Mouse (Mus musculus) urinary bladder, adult 18-20 months (tissue): Measurements from ENCODE around the gene Gm49358.

ENCODE experiments used
- DNase-seq, 2 experiments: peaks; one replicate each; pipeline ENCODE4 v3.0.0; 2022; ENCODE audit warnings: low spot score in 2 of 2, mixed read lengths in 2 of 2

Gm49358 gene

DNA sequence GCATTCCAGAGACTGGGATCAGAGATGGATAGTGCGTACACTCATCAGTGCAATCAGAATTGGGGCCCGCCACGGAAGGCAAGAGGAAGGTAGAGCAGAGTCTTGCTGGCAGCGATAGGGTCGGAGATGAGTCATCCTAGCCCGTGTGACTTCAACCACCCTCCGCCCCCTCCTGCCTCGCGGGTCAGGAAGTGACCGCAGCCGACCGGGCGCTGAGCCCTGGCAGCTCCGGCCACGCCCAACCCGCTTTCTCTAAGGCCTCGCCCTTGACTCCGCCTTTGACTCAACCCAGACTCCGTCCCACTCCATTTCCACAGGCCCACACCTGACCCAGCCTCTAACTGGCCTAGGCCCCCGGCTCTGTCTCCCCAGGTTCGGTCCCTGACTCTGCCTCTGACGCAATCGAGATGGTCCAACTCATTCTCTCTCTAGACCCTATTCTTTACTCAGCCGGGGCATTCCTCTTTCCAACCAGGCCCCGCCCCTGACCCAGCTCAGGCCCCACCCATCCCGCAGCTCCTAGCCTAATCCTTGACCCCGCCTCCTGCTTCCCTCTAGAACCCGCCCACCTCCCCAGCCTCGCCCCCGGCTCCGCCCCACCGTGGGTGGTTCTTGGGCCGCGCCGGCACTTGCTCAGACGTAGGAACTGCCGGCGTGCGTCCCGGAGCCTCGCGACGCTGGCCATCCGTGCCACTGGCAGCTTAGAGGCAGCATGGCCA, 14.8 kb downstream of the Gm49358 start, which contains the start of gene Nt5dc3:
Gene Nt5dc3, plus strand, starts transcription at position 608 of the 719 bp plus-strand sequence.
- DNase-seq: peak; percentile 96

- DNase-seq: peak in 1 of 2 experiments; percentile 43
These were observed 15.5 kb downstream of the Gm49358 start for GRCm38 (mm10) chr10:86779117-86779755.

DNA sequence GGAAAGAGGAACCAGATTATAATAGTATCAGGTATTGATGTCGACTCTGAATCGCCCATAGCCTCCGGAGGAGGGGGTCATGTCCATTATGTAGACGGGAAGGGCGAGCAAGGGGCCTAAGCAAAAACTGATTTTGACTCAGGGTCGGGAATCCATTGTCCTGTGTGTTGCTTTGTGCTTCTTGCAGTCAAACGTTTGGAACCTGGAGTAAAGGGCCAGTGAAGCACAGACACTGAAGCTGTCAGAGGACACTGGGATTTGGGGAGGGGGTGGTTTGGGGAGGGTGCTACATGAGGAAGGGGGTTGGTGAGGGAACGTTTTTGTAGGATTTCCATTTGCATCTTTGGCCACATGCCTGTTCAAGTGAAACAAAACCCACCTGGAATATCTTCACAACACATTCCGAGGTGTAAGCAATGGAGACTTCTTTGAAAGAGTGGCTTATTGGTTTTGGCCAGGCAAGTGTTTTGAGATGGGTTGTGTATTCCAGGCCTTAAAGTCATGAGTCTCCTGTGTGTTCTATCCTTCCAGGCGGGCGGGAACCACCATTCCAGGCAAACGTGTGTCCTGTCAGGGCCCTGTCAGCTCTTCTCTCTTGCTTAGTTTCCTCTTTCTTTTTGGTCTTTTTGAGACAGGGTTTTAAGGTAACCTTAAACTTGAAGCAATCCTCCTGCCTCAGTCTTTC, 16.2 kb downstream of the Gm49358 start:
- DNase-seq: no peak

DNA sequence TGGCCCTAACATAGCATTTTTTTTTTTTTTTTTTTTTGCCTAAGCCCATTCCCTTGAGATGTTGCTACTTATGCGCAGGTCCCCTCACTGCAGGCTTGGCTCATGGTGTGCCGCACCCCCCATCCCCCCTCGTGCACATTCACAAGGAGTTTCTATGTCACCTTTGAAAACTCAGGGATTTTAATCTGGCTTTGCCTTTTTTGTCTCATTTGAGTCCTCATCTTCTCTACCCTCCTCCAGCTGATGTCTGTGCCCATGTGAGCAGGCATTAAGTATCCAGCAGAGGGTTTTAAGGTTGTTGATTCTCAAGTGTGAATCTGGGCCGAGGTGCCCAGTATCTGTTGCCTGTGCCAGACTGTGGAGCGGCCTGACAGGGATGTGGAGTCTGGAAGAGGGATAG, 17.9 kb downstream of the Gm49358 start:
- DNase-seq: no peak

GRCm38 (mm10) chr10:86782656-86783055, 18.9 kb downstream of the Gm49358 start:
- no peak for DNase-seq

DNA sequence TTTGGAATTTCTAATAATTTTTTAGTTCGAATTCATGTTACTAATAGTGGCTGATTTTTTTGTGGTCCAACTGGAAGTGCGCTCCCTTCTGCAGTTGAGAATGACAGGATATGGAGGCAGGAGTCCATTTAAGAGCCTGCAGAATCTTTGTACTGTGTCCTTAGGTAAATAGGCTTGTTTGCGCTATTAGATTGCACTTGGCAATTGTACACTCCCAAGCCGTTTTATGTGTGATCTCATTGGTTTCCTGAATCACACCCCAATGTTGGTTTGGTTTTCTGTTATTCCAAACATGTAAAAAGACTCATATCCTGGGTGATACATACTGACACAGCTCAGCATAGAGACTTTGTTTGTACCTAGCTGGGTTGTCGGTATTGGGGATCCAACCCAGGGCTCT, 19.8 kb downstream of the Gm49358 start:
- no peak for DNase-seq

GRCm38 (mm10) chr10:86784126-86784675, 20.4 kb downstream of the Gm49358 start:
- no peak for DNase-seq

- no peak for DNase-seq
These were observed 21.6 kb downstream of the Gm49358 start for GRCm38 (mm10) chr10:86785396-86785795.

- DNase-seq: no peak
These were observed 22.3 kb downstream of the Gm49358 start for GRCm38 (mm10) chr10:86786083-86786482.

DNA sequence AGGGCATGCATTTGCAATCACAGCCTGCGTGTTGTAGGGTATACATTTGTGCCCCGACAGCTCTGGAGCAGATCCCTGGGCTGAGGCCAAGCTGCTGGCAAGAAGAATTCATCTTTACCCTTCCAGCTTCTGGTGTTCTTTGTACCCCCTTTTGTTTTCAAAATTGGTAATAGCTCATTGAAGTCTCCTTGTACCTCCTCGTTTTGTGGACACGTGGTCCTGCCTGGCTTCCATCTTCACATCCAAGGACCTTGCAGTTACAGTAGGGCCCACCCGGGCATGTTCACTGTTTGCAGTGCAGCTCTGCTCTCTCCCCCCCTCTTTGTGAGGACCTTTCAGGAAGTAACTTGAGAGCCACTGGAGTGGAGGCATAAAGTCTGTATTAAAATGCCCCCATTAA, 24.4 kb downstream of the Gm49358 start:
- no peak for DNase-seq

DNA sequence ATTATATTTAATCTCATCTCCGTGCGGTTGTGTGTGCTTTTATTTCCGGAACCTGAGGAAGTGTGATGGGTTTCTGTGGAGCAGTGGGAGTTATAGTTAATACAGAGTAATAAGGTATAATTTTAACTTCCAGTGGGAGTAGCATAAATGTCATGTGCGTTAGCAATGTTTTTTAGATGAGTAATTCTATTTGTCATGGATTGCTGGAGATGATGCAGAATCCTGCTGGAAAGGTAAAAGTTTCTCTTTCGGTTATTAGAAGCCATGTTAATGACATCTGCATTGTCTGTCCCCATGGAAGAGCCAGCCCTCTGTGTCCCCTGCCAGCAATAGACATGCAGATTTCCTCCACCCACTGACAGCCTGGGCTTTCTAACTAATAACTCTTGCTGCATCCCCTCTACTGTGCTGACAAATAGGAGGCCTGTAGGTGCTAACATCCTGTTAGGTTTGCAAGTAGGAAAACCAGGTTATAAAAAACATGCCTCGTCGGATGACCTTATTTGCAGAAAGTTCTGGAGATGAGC, 25.4 kb downstream of the Gm49358 start:
- no peak for DNase-seq

DNA sequence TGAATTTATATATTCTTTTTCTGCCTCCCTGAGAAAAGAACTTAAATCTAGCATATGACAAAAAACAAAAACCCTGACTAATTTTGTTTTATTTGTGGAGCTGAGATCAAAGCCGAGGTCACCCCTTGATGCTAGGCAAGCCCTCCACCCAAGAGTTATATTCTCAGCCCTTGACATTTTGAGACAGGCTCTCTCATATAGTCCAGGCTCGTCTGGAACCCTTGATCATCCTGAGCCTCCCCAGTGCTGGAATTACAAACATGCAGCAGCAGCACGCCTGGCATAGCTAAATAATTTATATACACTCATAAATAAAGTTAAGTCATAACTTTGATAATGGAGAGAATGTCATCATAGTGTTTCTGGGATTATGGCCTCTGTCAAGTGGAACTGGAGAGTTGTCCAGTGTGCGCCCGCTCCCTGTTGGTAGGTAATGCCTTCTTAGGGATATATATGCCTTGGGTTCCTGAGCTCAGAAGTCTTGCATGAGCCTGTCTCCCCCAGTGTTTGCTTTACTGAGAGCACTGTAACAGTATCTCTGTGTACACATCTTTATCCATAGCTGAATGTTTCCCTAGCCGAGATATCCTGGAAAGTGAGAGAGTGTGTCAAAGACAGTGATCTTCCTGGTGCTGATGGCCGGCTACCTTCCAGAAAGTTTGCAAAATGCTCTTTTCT, 27.9 kb downstream of the Gm49358 start:
- DNase-seq: no peak

DNA sequence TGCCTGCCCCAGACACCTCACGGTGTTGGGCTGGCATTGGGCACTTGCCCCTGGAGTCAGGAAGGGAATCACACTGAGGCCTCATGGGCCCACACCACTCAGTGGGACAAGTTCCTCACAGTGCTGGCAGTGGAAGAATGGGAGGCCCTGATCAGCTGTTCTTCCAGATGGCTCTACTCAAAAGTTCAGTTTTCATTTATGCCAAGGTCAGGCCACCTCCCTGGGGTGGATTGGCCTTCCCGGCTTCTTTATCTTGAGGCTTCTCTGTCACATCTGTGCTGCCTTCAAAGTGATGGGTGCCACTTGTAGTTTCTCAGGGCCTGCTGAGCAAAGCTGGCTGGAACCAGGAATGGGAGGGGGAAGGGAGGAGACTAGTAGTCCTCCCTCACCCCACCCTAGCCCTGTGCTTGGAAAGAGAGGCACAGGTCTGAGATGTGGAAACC, 29.8 kb downstream of the Gm49358 start:
- DNase-seq: no peak

GRCm38 (mm10) chr10:86794196-86794595, 30.4 kb downstream of the Gm49358 start:
- no peak for DNase-seq

DNA sequence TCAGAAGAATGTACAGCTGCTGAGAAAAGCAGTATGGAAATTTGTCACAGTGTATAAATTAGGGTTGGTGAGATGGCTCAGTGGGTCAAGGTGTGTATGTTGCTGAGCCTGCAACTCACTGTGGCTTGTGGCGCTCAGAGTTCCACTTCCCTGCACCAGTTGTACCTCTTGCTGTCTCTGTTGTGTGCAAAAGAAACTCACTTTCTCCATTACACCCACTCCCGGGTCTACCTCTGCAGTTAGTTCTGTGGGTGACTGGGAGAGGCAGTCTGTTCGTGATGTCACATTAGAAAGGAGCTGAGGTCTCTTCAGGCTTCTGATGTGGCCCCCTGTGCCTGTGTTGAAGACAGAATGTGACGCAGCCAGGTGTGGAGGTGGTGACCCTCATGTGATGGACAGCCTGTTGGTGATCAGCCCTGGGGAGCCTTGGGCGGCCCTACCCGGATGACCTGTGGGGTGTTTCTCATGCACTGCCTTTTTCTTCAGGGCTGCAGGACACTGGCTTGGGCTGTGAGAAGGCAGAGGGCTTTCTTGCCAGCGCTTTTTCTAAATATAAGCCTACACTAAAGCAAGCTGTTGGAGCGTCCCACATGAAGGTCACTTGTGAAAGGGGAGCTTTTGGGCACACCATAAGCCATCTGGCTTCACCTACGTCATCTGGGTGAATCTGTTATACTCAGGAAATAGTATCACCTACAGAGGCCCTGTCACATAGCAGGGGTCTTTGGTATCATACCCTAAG, 31.2 kb downstream of the Gm49358 start:
- DNase-seq: no peak

DNA sequence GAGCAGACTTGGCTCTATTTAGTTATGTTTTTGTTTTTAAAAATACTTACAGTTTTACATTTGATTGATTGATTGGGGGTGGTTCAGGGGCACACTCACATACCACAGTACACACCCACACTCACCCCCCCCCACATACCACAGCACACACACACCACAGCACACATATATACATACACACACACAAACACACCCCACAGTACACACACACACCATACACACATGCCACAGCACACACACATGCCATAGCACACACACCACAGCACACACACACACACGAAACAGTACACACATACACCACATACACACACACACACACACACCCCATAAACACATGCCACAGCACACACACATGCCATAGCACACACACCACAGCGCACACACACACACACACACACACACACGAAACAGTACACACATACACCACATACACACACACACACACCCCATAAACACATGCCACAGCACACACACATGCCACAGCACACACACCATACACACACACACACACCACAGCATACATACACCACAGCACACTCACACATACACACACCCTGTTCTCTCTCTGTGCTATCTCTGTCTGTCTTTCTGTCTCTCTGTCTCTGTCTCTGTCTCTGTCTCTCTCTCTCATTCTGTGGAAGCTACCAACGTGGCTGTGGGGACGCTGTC, 32.4 kb downstream of the Gm49358 start:
- DNase-seq: no peak

DNA sequence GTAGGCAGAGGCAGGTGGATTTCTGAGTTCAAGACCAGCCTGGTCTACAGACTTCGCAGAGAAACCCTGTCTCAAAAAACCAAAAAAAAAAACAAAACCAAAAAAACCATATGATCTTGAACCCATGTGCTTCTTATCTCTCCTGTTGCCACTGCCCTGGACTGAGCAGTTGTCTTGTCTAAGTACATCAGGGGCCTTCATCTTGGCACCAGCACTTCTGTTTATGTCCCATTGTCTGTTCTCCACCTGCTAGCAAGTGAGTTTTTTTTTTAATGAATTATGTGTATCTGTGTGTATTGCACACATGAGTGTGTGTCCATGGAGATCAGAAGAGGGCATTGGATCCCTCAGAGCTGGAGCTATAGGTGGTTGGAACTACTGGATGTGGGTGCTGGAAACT, 43.6 kb downstream of the Gm49358 start:
- no peak for DNase-seq

GRCm38 (mm10) chr10:86808013-86808758, 44.4 kb downstream of the Gm49358 start:
- DNase-seq: no peak

- DNase-seq: no peak
These were observed 46.2 kb downstream of the Gm49358 start for GRCm38 (mm10) chr10:86810000-86810399.

DNA sequence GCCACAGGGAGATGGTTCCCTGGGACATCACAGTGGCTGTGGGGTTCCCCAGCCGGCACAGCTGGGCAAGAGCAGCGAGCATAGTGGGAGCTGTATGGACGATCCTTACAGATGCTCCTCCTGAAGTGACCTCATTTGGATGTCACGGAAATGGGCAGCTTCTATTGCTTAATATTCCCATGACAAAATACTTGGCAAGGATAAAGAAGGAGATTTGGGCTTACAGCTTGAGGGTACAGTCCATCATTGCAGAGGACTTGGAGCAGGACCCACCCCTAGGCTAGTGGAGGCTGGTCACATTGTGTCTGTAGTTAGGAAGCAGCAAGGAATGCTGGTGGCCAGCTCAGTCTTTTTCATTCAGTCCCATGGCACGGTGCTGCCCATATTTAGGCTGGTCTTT, 46.8 kb downstream of the Gm49358 start:
- no peak for DNase-seq
